ENCODE assay signal across 21 mouse cellular contexts in genomic region chr15:5260183-5260582, GRCm38 (mm10). TPM values are rescaled to one million over a fixed set of nuclear protein-coding genes. Genes with fewer than 3 reads are reported as not detected.
DNase-seq lines count a peak whose midpoint lies in the region; ATAC-seq lines count a peak whose summit lies in the region.
"Had no signal": no experiment of that assay in that cellular context is flagged by ENCODE, and none has a peak within 500 bp of the region (broad histone marks: within the 10 kb centered on the region; RNA-seq: fewer than 3 reads in every experiment).

No protein-coding gene starts in this region.

- no peak overlapping the region for H3K27ac ChIP-seq in forebrain, embryonic 15.5 days (replicated peaks)
- no peak overlapping the region for H3K27ac ChIP-seq in forebrain, embryonic 10.5 days
- no peak overlapping the region; the same call in 1 of the 2 replicates for H3K27ac ChIP-seq in kidney, embryonic 15.5 days
- H3K27ac ChIP-seq: left cerebral cortex, adult 2 months; limb, embryonic 13.5 days had no signal

- peaks cover 7% of the 10 kb centered on the region for H3K4me1 ChIP-seq in forebrain, embryonic 15.5 days
- H3K4me1 ChIP-seq in forebrain, embryonic 10.5 days, result no peaks in the 10 kb centered on the region
- H3K4me1 ChIP-seq in kidney, embryonic 15.5 days, result peaks cover 28% of the 10 kb centered on the region
- H3K4me1 ChIP-seq: heart, embryonic 12.5 days had no signal

- no peak for DNase-seq in forebrain, embryonic 10.5 days (ENCODE audit: extremely low spot score, low spot score)
- no peak for DNase-seq in kidney, postnatal 25 days
- peak; percentile 53 for DNase-seq in retina, postnatal 1 day
- DNase-seq in retina, embryonic 14.5 days (ENCODE audit: low spot score), result no peak
- DNase-seq in embryo, embryonic 10 days (ENCODE audit: low spot score), result no peak
- DNase-seq in c-Kit-positive CD71-positive TER-119-positive erythroid progenitor cells, embryonic 14.5 days (ENCODE audit: low spot score), result no peak
- DNase-seq: adrenal gland, postnatal 36 days; cerebellum, adult 8-10 months; kidney, postnatal 36 days; layer of hippocampus, adult 9-11 months; liver, embryonic 13.5 days; lung, embryonic 14.5 days; lung, postnatal 4 days; right cerebral cortex, postnatal 4 days; thymus, adult 2 months had no signal

- H3K27me3 ChIP-seq in forebrain, embryonic 15.5 days, result no peaks in the 10 kb centered on the region
- H3K27me3 ChIP-seq in forebrain, embryonic 10.5 days (ENCODE audit: poor library complexity, severe bottlenecking), result no peaks in the 10 kb centered on the region
- no peaks in the 10 kb centered on the region for H3K27me3 ChIP-seq in kidney, embryonic 15.5 days
- H3K27me3 ChIP-seq: heart, embryonic 12.5 days; limb, embryonic 13.5 days; liver, embryonic 13.5 days had no signal

- no peaks in the 10 kb centered on the region for H3K9me3 ChIP-seq in forebrain, embryonic 15.5 days
- H3K9me3 ChIP-seq in forebrain, embryonic 10.5 days, result no peaks in the 10 kb centered on the region
- H3K9me3 ChIP-seq in kidney, embryonic 15.5 days (replicated peaks), result no peaks in the 10 kb centered on the region
- H3K9me3 ChIP-seq: G1E; heart, embryonic 12.5 days; limb, embryonic 13.5 days; liver, embryonic 13.5 days had no signal

- H3K36me3 ChIP-seq in forebrain, embryonic 15.5 days, result no peaks in the 10 kb centered on the region
- H3K36me3 ChIP-seq in forebrain, embryonic 10.5 days (replicated peaks), result no peaks in the 10 kb centered on the region
- no peaks in the 10 kb centered on the region for H3K36me3 ChIP-seq in kidney, embryonic 15.5 days
- H3K36me3 ChIP-seq: G1E; heart, embryonic 12.5 days; limb, embryonic 13.5 days; liver, embryonic 13.5 days had no signal

- 23% methylated on average over 5 of the region's 5 CpGs for WGBS in forebrain, embryonic 15.5 days
- WGBS in forebrain, embryonic 10.5 days, result 81% methylated on average over 5 of the region's 5 CpGs
- WGBS in kidney, embryonic 15.5 days, result 18% methylated on average over 5 of the region's 5 CpGs

- no peak overlapping the region for H3K4me2 ChIP-seq in forebrain, embryonic 15.5 days (replicated peaks)
- no peak overlapping the region for H3K4me2 ChIP-seq in kidney, embryonic 15.5 days
- H3K4me2 ChIP-seq: heart, embryonic 12.5 days; limb, embryonic 13.5 days; lung, embryonic 14.5 days had no signal

- peak; percentile 67; the same call in 1 of the 2 replicates for ATAC-seq in forebrain, embryonic 15.5 days (replicated peaks)
- ATAC-seq in kidney, embryonic 15.5 days (replicated peaks; ENCODE audit: low FRiP score), result peak; percentile 75

- no peak overlapping the region for H3K4me3 ChIP-seq in forebrain, embryonic 15.5 days
- no peak overlapping the region for H3K4me3 ChIP-seq in forebrain, embryonic 10.5 days
- H3K4me3 ChIP-seq in kidney, embryonic 15.5 days (replicated peaks), result no peak overlapping the region
- H3K4me3 ChIP-seq: heart, embryonic 12.5 days; left cerebral cortex, adult 2 months; limb, embryonic 13.5 days; liver, embryonic 13.5 days had no signal

- H3K9ac ChIP-seq in forebrain, embryonic 15.5 days (replicated peaks), result no peak overlapping the region
- no peak overlapping the region for H3K9ac ChIP-seq in kidney, embryonic 15.5 days
- H3K9ac ChIP-seq: heart, embryonic 12.5 days; limb, embryonic 13.5 days; liver, embryonic 13.5 days; lung, embryonic 14.5 days had no signal

RNA-seq across cellular contexts. Expression of gene Ptger4, which starts 16.2 kb away (rescaled TPM):
- polyA plus RNA-seq in forebrain, embryonic 15.5 days (2015; fragmentation: Nextera tagmentation; extraction: Ambion mirVana), result 0.42 and 0.50 TPM in 2 replicates
- polyA plus RNA-seq in forebrain, embryonic 10.5 days (2016; fragmentation: Nextera tagmentation; extraction: Ambion mirVana), result 0.77 and 0.97 TPM in 2 replicates
- polyA plus RNA-seq in kidney, embryonic 15.5 days (2015; fragmentation: Nextera tagmentation; extraction: Ambion mirVana), result 4.2 and 5.2 TPM in 2 replicates
